Mouse (Mus musculus): Measurements from ENCODE around the gene A630089N07Rik. TPM values are rescaled to one million over a fixed set of nuclear protein-coding genes. Genes with fewer than 3 reads are reported as not detected.

A630089N07Rik gene
- total and polyA plus RNA-seq, 2 experiments from 2014 or later, result 4.0 to 7.9 TPM

DNA sequence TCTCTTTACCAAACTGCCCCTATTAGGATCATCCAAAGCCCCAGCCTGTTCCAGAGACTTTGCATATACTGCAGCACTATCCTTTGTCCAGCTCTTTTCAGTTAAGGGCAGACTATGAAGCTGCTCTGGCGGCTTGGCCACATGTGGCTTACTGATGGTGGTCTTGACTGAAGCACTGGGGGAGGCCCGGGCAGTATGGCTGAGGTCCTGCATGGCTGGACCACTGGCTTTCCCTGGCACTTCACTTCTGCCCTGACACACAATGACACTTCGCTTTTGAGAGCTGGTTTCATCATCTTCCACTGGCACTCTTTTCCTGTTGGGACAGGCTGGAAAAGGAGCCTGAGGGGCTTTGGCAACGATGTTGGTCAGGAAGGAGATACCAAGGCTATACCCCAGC is 129.9 kb downstream of the A630089N07Rik start:
- ATAC-seq (no peak), DNase-seq (ENCODE audit: low spot score) (no peak)
- H3K9ac ChIP-seq (replicated peaks; ENCODE audit: low read length), result no peak overlapping the region
- H3K4me2 ChIP-seq (ENCODE audit: low read depth, low read length), result no peak overlapping the region
- H3K4me3 ChIP-seq (ENCODE audit: low read length), result no peak overlapping the region
- no peak for TF ChIP-seq CTCF (IDR thresholded peaks at IDR 0.05; ENCODE audit: low read depth)
- 90% methylated on average over 4 of the region's 4 CpGs for WGBS
- H3K27me3 ChIP-seq (ENCODE audit: insufficient read depth, low read length), result no peaks in the 10 kb centered on the region
- no peaks in the 10 kb centered on the region for H3K4me1 ChIP-seq (ENCODE audit: insufficient read depth, low read length)
- no peak overlapping the region for H3K27ac ChIP-seq
- no peaks in the 10 kb centered on the region for H3K9me3 ChIP-seq (ENCODE audit: low read length)
- H3K36me3 ChIP-seq (ENCODE audit: insufficient read depth, low read length), result peaks cover 39% of the 10 kb centered on the region

Other genes starting within 250 kb of the A630089N07Rik start
- 11.0 and 13.6 TPM in 2 replicates for gene Prdm15, start 230.6 kb downstream of the A630089N07Rik start, total RNA-seq (2014; rRNA removed)
- 4.1 and 5.5 TPM in 2 replicates for gene Prdm15, start 230.6 kb downstream of the A630089N07Rik start, polyA plus RNA-seq (2015; fragmentation: Nextera tagmentation; extraction: Ambion mirVana)
- 20.7 and 47.7 TPM in 2 replicates for gene C2cd2, start 119.9 kb downstream of the A630089N07Rik start, total RNA-seq (2014; rRNA removed)
- gene C2cd2, start 119.9 kb downstream of the A630089N07Rik start, polyA plus RNA-seq (2015; fragmentation: Nextera tagmentation; extraction: Ambion mirVana), result 13.5 and 16.8 TPM in 2 replicates
- gene Zbtb21, start 119.8 kb downstream of the A630089N07Rik start, total RNA-seq (2014; rRNA removed), result 28.7 and 42.6 TPM in 2 replicates
- 8.7 TPM in 2 replicates for gene Zbtb21, start 119.8 kb downstream of the A630089N07Rik start, polyA plus RNA-seq (2015; fragmentation: Nextera tagmentation; extraction: Ambion mirVana)
- gene B230307C23Rik, start 85.1 kb downstream of the A630089N07Rik start, total RNA-seq (2014; rRNA removed), result 5.5 and 12.1 TPM in 2 replicates
- 15.7 and 21.6 TPM in 2 replicates for gene B230307C23Rik, start 85.1 kb downstream of the A630089N07Rik start, polyA plus RNA-seq (2015; fragmentation: Nextera tagmentation; extraction: Ambion mirVana)